Mouse (Mus musculus): Measurements from ENCODE around the gene Sdha. TPM values are rescaled to one million over a fixed set of nuclear protein-coding genes. Genes with fewer than 3 reads are reported as not detected.

Sdha gene
- total RNA-seq (2023), result 100 to 1,000 TPM; 175 to 182 TPM

GRCm38 (mm10) chr13:74349566-74350434 lies at the start of gene Sdha, which contains the start of gene Ccdc127:
Gene Sdha, minus strand, starts transcription at chr13:74350280.
Gene Ccdc127, plus strand, starts transcription at chr13:74350309.

DNA sequence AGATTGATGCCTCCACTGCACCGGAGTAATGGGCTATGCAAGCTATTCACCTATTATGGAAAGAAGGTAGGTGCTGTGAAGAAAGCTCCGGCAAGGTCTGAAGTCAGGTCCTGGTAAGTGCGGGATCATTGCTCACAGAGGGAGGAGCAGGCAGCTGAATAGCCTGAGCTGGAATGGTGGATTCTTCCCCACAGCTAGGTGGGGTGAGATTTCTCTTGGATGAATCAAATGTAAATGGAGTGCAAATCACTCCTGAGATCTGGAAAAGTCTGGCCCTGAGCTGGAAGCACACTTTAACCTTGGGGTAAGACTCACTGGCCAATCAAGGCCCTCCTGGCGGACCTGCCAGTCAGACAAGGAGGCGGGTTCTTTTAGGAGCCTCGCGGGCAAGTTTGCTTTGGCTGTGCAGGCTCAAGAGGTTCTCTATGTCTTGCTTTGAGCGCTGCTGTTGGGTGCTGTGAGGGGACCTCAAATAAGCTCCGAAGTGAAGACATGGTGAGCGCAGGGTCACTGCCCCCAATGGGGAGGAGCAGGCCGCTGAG lies 49.3 kb upstream of the Sdha start, which contains the start of gene Ftl1-ps1:
Ftl1-ps1 (plus strand) TSS at position 397 of the 542 bp plus-strand sequence.

DNA sequence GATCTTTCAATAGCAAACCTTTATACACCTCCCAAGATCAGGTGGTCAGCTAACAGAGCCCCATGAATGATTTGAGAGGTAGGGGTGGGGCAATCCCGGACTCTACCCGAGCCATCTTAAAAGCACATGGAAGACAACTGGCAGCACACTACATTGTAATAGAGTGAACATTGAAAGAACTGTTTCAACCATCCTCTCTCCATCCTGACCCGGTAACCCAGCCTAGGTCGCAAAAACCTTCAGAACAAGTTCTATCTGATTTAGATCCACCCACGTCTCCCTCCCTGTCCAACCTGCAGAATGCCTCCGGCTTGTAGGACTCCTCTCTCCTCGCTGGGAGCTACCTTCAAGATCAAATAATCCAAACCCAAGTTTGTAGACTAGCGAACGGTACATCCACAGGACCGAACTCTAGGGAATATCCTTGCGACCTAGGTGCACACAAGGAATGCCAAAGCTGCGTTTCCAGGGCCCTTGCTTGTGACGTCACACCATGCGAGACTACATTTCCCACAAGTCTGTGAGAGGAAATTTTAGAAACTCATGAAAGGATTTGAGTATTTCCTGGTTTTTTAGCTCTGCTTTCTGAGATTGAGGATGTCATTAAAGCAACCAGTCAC lies 40.4 kb upstream of the Sdha start, which contains the start of gene Zfp72:
Zfp72 (minus strand) TSS at position 466 of the 620 bp plus-strand sequence.

DNA sequence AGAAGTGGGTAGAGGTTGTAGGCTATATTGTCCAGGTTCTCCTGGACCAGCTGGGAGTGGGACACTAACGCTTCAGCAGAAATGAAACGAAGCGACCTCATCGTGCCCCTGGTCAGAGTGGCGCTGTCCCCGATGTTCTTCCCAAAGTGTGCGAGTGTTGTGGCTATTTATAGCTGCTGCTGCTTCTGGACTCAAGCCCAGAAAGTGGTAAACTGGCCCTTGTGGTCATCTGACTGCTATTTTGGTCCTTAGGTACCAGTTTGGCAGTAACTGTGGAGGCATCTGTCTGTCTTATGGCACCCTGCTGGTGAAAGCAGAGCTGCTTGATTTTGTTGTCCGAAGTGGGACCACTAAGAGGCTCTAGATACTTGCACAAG lies 13.8 kb upstream of the Sdha start, which contains the start of gene Lrrc14b:
Lrrc14b (minus strand) TSS at position 147 of the 377 bp plus-strand sequence.

GRCm38 (mm10) chr13:74317170-74317849 lies 32.8 kb downstream of the Sdha start, which contains the start of gene Pdcd6:
Gene Pdcd6, minus strand, starts transcription at chr13:74317580.

DNA sequence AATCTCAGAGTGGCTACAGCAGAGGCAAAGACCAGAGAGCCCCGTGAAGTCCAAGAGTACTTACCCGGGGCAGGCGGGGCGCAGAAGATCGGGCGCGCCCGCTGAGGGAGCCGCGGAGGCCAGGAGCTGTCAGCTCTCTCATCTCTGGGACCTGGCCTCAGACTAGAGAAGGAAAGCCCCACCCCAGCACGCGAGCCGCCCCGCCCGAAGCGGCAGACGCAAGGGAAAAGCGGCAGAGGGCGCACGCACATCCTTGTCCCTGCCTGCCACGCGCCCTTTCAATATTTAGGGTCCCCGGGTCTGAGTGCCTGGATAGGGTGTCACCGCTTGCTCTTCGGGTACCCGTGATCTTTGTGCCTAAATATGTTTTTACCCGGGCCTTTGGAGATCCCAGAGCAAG lies 57.9 kb downstream of the Sdha start, which contains the start of gene Ahrr:
Ahrr (minus strand) TSS at position 165 of the 400 bp plus-strand sequence.

Other genes with a start within 250 kb of the Sdha start
- not detected for gene Slc9a3, start 228.8 kb downstream of the Sdha start, total RNA-seq (2023)
- 10 to 100 TPM; 51.2 to 52.2 TPM for gene Exoc3, start 141.5 kb downstream of the Sdha start, total RNA-seq (2023)
- 1 to 10 TPM in 1 of 2 experiments, not detected in 1; 2.7 TPM for gene Ahrr, start 57.9 kb downstream of the Sdha start, total RNA-seq (2023)
- 100 to 1,000 TPM; 126 to 138 TPM for gene Pdcd6, start 32.7 kb downstream of the Sdha start, total RNA-seq (2023)
- gene Ccdc127, start within 50 bp of the Sdha start, total RNA-seq (2023), result 10 to 100 TPM; 21.5 to 29.9 TPM
- gene Lrrc14b, start 13.7 kb upstream of the Sdha start, total RNA-seq (2023), result not detected
- 1 to 10 TPM in 1 of 2 experiments, under 1 TPM in 1; 0.50 to 2.3 TPM for gene Zfp72, start 40.6 kb upstream of the Sdha start, total RNA-seq (2023)
- 100 to 1,000 TPM; 378 to 399 TPM for gene Ftl1-ps1, start 49.4 kb upstream of the Sdha start, total RNA-seq (2023)
- gene Zfp825, start 143.7 kb upstream of the Sdha start, total RNA-seq (2023), result 10 to 100 TPM; 10.3 to 10.5 TPM

All from T-cell, adult 66 days (primary cell).